Mouse (Mus musculus): ENCODE data around the gene Il1f5.

- no peak for TF ChIP-seq CTCF (IDR thresholded peaks at IDR 0.05; ENCODE audit: control insufficient read depth, insufficient read depth, insufficient read length)
- no peak for TF ChIP-seq MYOG (IDR thresholded peaks at IDR 0.05; ENCODE audit: control insufficient read depth, extremely low read depth, insufficient read length)
Observed at GRCm38 (mm10) chr2:24296837-24297236, 20.1 kb downstream of the Il1f5 start.

Data from C2C12 (cell line).